ENCODE assay signal across 8 mouse cellular contexts in genomic region chr2:181917861-181918260, GRCm38 (mm10). TPM values are rescaled to one million over a fixed set of nuclear protein-coding genes. Genes with fewer than 3 reads are reported as not detected.
DNase-seq lines count a peak whose midpoint lies in the region; ATAC-seq and TF ChIP-seq lines count a peak whose summit lies in the region.

No protein-coding gene starts in this region.

- no peak overlapping the region for H3K9ac ChIP-seq in midbrain, embryonic 14.5 days (replicated peaks; ENCODE audit: low read length)
- H3K9ac ChIP-seq in midbrain, embryonic 15.5 days = no peak overlapping the region
- H3K9ac ChIP-seq in stomach, postnatal 0 days (ENCODE audit: low read length) = no peak overlapping the region

- H3K27ac ChIP-seq in midbrain, embryonic 14.5 days (replicated peaks; ENCODE audit: low read depth, low read length) = no peak overlapping the region
- no peak overlapping the region for H3K27ac ChIP-seq in midbrain, embryonic 15.5 days
- no peak overlapping the region for H3K27ac ChIP-seq in stomach, postnatal 0 days (replicated peaks)

- no peak overlapping the region for H3K4me2 ChIP-seq in midbrain, embryonic 14.5 days (ENCODE audit: low read length)
- H3K4me2 ChIP-seq in midbrain, embryonic 15.5 days = no peak overlapping the region
- H3K4me2 ChIP-seq in stomach, postnatal 0 days (replicated peaks; ENCODE audit: low read depth) = no peak overlapping the region

- no peak for ATAC-seq in midbrain, embryonic 14.5 days (ENCODE audit: low FRiP score, low TSS enrichment)
- ATAC-seq in midbrain, embryonic 15.5 days (replicated peaks) = no peak
- ATAC-seq in stomach, postnatal 0 days (ENCODE audit: low FRiP score, low TSS enrichment) = no peak
- no peak for ATAC-seq in erythroid progenitor cell, adult 5-6 weeks (replicated peaks; ENCODE audit: low FRiP score, poor library complexity, severe bottlenecking)

- no peaks in the 10 kb centered on the region for H3K27me3 ChIP-seq in midbrain, embryonic 14.5 days (ENCODE audit: control insufficient read depth, insufficient read depth, low read length)
- H3K27me3 ChIP-seq in midbrain, embryonic 15.5 days (replicated peaks) = no peaks in the 10 kb centered on the region
- H3K27me3 ChIP-seq in stomach, postnatal 0 days (ENCODE audit: control insufficient read depth, insufficient read depth, low read length) = no peaks in the 10 kb centered on the region

- peak; percentile 23 for DNase-seq in midbrain, embryonic 14.5 days
- DNase-seq in adipocyte (ENCODE audit: low spot score) = peak; percentile 93
- DNase-seq in forelimb bud, embryonic 11.5 days (ENCODE audit: low read depth, low spot score) = peak; percentile 83
- DNase-seq in stomach, postnatal 0 days (ENCODE audit: low spot score) = peak; percentile 30
- DNase-seq in layer of hippocampus, adult 8-10 months (ENCODE audit: low spot score in 2 of 2) = no peak
- no peak for DNase-seq in heart, adult 9 months (ENCODE audit: low spot score in 2 of 2)

- WGBS in midbrain, embryonic 14.5 days = 55% methylated on average over 3 of the region's 3 CpGs
- WGBS in midbrain, embryonic 15.5 days = 48% methylated on average over 3 of the region's 3 CpGs
- whole genome bisulfite sequencing in stomach, postnatal 0 days = 53% methylated on average over 3 of the region's 3 CpGs

- no peaks in the 10 kb centered on the region for H3K9me3 ChIP-seq in midbrain, embryonic 14.5 days (ENCODE audit: control insufficient read depth, low read length)
- no peaks in the 10 kb centered on the region for H3K9me3 ChIP-seq in midbrain, embryonic 15.5 days
- no peaks in the 10 kb centered on the region for H3K9me3 ChIP-seq in stomach, postnatal 0 days (ENCODE audit: control insufficient read depth, low read length)

- TF ChIP-seq EP300 in stomach, postnatal 0 days (optimal IDR thresholded peaks at IDR 0.05) = no peak

- no peaks in the 10 kb centered on the region for H3K4me1 ChIP-seq in midbrain, embryonic 14.5 days (ENCODE audit: control insufficient read depth, insufficient read depth, low read length)
- H3K4me1 ChIP-seq in midbrain, embryonic 15.5 days = no peaks in the 10 kb centered on the region
- no peaks in the 10 kb centered on the region for H3K4me1 ChIP-seq in stomach, postnatal 0 days (replicated peaks; ENCODE audit: control insufficient read depth, insufficient read depth)

- no peak for TF ChIP-seq CTCF in stomach, postnatal 0 days (IDR thresholded peaks at IDR 0.05; ENCODE audit: low read depth)

- H3K4me3 ChIP-seq in midbrain, embryonic 14.5 days (replicated peaks; ENCODE audit: low read depth, low read length) = no peak overlapping the region
- no peak overlapping the region for H3K4me3 ChIP-seq in midbrain, embryonic 15.5 days
- no peak overlapping the region for H3K4me3 ChIP-seq in stomach, postnatal 0 days (ENCODE audit: low read depth, low read length)

- no peaks in the 10 kb centered on the region for H3K36me3 ChIP-seq in midbrain, embryonic 14.5 days (ENCODE audit: control insufficient read depth, insufficient read depth, low read length)
- no peaks in the 10 kb centered on the region for H3K36me3 ChIP-seq in midbrain, embryonic 15.5 days (replicated peaks)
- H3K36me3 ChIP-seq in stomach, postnatal 0 days (ENCODE audit: control insufficient read depth, insufficient read depth, low read length) = no peaks in the 10 kb centered on the region

RNA-seq across cellular contexts. Expression of gene Polr3k, which starts 53.7 kb away (rescaled TPM):
- 84.6 and 94.9 TPM in 2 replicates for polyA plus RNA-seq in midbrain, embryonic 14.5 days (2014; fragmentation: Nextera tagmentation; extraction: Ambion mirVana)
- polyA plus RNA-seq in midbrain, embryonic 15.5 days (2015; fragmentation: Nextera tagmentation; extraction: Ambion mirVana) = 76.6 and 79.9 TPM in 2 replicates
- polyA plus RNA-seq in stomach, postnatal 0 days (2015; fragmentation: Nextera tagmentation; extraction: Ambion mirVana) = 50.9 and 52.5 TPM in 2 replicates
- total RNA-seq in layer of hippocampus, adult 8-10 months (2022) = 10 to 100 TPM; 24.8 to 32.6 (median 27.3) TPM
- total RNA-seq in erythroid progenitor cell, adult 5-6 weeks (2015; ENCODE audit: low replicate concordance) = 13.7 and 18.4 TPM in 2 replicates
- 9.5 and 15.1 TPM in 2 replicates for total RNA-seq in erythroid progenitor cell, adult 5-6 weeks (2017; ENCODE audit: low replicate concordance)

Comparison
In these comparisons a context has a peak if more than half of its experiments do, and no peak if none do; other contexts are left out.
1. DNase-seq: peak in midbrain, embryonic 14.5 days (single experiment), adipocyte (single experiment), forelimb bud, embryonic 11.5 days (single experiment) and stomach, postnatal 0 days (single experiment); none in layer of hippocampus, adult 8-10 months (0 of 2) and heart, adult 9 months (0 of 2).